Mouse (Mus musculus) midbrain, embryonic 10.5 days (tissue): Measurements from ENCODE around the gene Defb45. TPM values are rescaled to one million over a fixed set of nuclear protein-coding genes. Genes with fewer than 3 reads are reported as not detected.
A peak's percentile ranks its signal among the peaks of the same experiment; 100 is the strongest.

Experiments
- DNase-seq: peaks from one replicate; pipeline ENCODE4 v3.0.0-alpha.2; 2017; ENCODE audit warnings: low spot score
- H3K27ac ChIP-seq: fragments of 300-500 bp; sonication (generic); replicated peaks from 2 replicates; pipeline ENCODE4 v1.5.1; 2016; ENCODE audit warnings: mild to moderate bottlenecking
- H3K27me3 ChIP-seq: fragments of 300-500 bp; sonication (generic); 2 replicates; pipeline ENCODE4 v1.6.1; 2016; ENCODE audit warnings: low read depth, mild to moderate bottlenecking; ENCODE audit not compliant: poor library complexity, severe bottlenecking
- H3K36me3 ChIP-seq: fragments of 300-500 bp; sonication (generic); 2 replicates; pipeline ENCODE4 v1.6.1; 2016; ENCODE audit warnings: mild to moderate bottlenecking, moderate library complexity
- H3K4me1 ChIP-seq: fragments of 300-500 bp; sonication (generic); 2 replicates; pipeline ENCODE4 v1.6.1; 2016
- H3K4me3 ChIP-seq: fragments of 300-500 bp; sonication (generic); 2 replicates; pipeline ENCODE4 v1.5.1; 2016; ENCODE audit warnings: mild to moderate bottlenecking, moderate library complexity
- H3K9me3 ChIP-seq: fragments of 300-500 bp; sonication (generic); replicated peaks from 2 replicates; pipeline ENCODE4 v1.6.1; 2016; ENCODE audit warnings: mild to moderate bottlenecking
- WGBS: fragments of 180-500 bp; shearing (Covaris S2); methylation state at CpG from one replicate; pipeline ENCODE4 v1.1.7; 2016; 5-methylcytosine and 5-hydroxymethylcytosine counted together
- polyA plus RNA-seq: library from polyadenylated mRNA; unstranded; fragments of >200 nt; fragmentation: Nextera tagmentation; extraction: Ambion mirVana; gene quantifications from 2 replicates; pipeline ENCODE4 v1.2.1, GENCODE M21; 2016

Gene Defb45
- polyA plus RNA-seq, 1 experiment from 2014 or later, result not detected

GRCm38 (mm10) chr2:152625256-152625655 is 26.1 kb upstream of the Defb45 start:
- 14% methylated on average over 1 of the region's 1 CpGs for WGBS
- no peak for DNase-seq
- H3K9me3 ChIP-seq, result no peaks in the 10 kb centered on the region
- H3K36me3 ChIP-seq, result no peaks in the 10 kb centered on the region
- H3K4me1 ChIP-seq, result peaks cover 20% of the 10 kb centered on the region
- H3K27ac ChIP-seq, result no peak overlapping the region
- H3K4me3 ChIP-seq, result no peak overlapping the region
- H3K27me3 ChIP-seq, result peaks cover 66% of the 10 kb centered on the region

GRCm38 (mm10) chr2:152624566-152624965 is 25.4 kb upstream of the Defb45 start:
- Histone ChIP-seq H3K36me3 (no peaks in the 10 kb centered on the region), H3K9me3 (no peaks in the 10 kb centered on the region), H3K4me3 (no peak overlapping the region), H3K4me1 (peaks cover 20% of the 10 kb centered on the region), H3K27ac (no peak overlapping the region), H3K27me3 (peaks cover 59% of the 10 kb centered on the region)
- WGBS, result 89% methylated on average over 2 of the region's 2 CpGs
- no peak for DNase-seq

GRCm38 (mm10) chr2:152622953-152623352 is 23.8 kb upstream of the Defb45 start, which contains the start of gene Defb25:
Defb25 (minus strand) TSS chr2:152623053.
- H3K9me3 ChIP-seq, result no peaks in the 10 kb centered on the region
- 81% methylated on average over 7 of the region's 7 CpGs for whole genome bisulfite sequencing
- H3K27ac ChIP-seq, result no peak within 1 kb of the TSS
- H3K4me1 ChIP-seq, result peaks cover 18% of the 10 kb centered on the region
- no peak for DNase-seq
- peaks cover 43% of the 10 kb centered on the region for H3K27me3 ChIP-seq
- no peak within 1 kb of the TSS for H3K4me3 ChIP-seq
- no peaks in the 10 kb centered on the region for H3K36me3 ChIP-seq

GRCm38 (mm10) chr2:152622151-152622550 is 23.0 kb upstream of the Defb45 start:
- 90% methylated on average over 13 of the region's 13 CpGs for WGBS
- peaks cover 35% of the 10 kb centered on the region for H3K27me3 ChIP-seq
- H3K36me3 ChIP-seq, result no peaks in the 10 kb centered on the region
- peaks cover 12% of the 10 kb centered on the region for H3K4me1 ChIP-seq
- no peaks in the 10 kb centered on the region for H3K9me3 ChIP-seq
- H3K4me3 ChIP-seq, result no peak overlapping the region
- no peak for DNase-seq
- H3K27ac ChIP-seq, result no peak overlapping the region

GRCm38 (mm10) chr2:152620367-152621134 is 21.4 kb upstream of the Defb45 start:
- H3K4me3 ChIP-seq, result no peak overlapping the region

GRCm38 (mm10) chr2:152617374-152617773 is 18.2 kb upstream of the Defb45 start:
- H3K9me3 ChIP-seq, result no peaks in the 10 kb centered on the region
- 58% methylated on average over 5 of the region's 5 CpGs for WGBS
- no peaks in the 10 kb centered on the region for H3K27me3 ChIP-seq

More at GRCm38 (mm10) chr2:152620367-152621134, 21.4 kb upstream of the Defb45 start:
- no peaks in the 10 kb centered on the region for H3K9me3 ChIP-seq
- DNase-seq, result no peak
- H3K27ac ChIP-seq, result no peak overlapping the region
- peaks cover 19% of the 10 kb centered on the region for H3K27me3 ChIP-seq
- H3K4me1 ChIP-seq, result peaks cover 4% of the 10 kb centered on the region; the same call in 1 of the 2 replicates
- no peaks in the 10 kb centered on the region for H3K36me3 ChIP-seq
- 78% methylated on average over 9 of the region's 9 CpGs for WGBS

GRCm38 (mm10) chr2:152616470-152616869 is 17.3 kb upstream of the Defb45 start:
- WGBS, result 81% methylated on average over 6 of the region's 6 CpGs
- Histone ChIP-seq H3K9me3 (no peaks in the 10 kb centered on the region), H3K4me1 (peaks cover 10% of the 10 kb centered on the region), H3K27me3 (no peaks in the 10 kb centered on the region), H3K36me3 (no peaks in the 10 kb centered on the region), H3K4me3 (no peak overlapping the region), H3K27ac (no peak overlapping the region)
- no peak for DNase-seq

More at GRCm38 (mm10) chr2:152617374-152617773, 18.2 kb upstream of the Defb45 start:
- Histone ChIP-seq H3K4me1 (peaks cover under 1% of the 10 kb centered on the region), H3K4me3 (no peak overlapping the region), H3K27ac (no peak overlapping the region), H3K36me3 (no peaks in the 10 kb centered on the region)
- no peak for DNase-seq

- Histone ChIP-seq H3K27me3 (no peaks in the 10 kb centered on the region), H3K4me1 (peaks cover 10% of the 10 kb centered on the region), H3K27ac (no peak overlapping the region), H3K36me3 (no peaks in the 10 kb centered on the region), H3K4me3 (no peak overlapping the region), H3K9me3 (no peaks in the 10 kb centered on the region)
- peak; percentile 60 for DNase-seq
- 13% methylated on average over 7 of the region's 7 CpGs for WGBS
Measured at GRCm38 (mm10) chr2:152615563-152615962, 16.4 kb upstream of the Defb45 start.

GRCm38 (mm10) chr2:152612193-152612592 is 13.0 kb upstream of the Defb45 start:
- no peaks in the 10 kb centered on the region for H3K27me3 ChIP-seq
- DNase-seq, result no peak
- H3K4me1 ChIP-seq, result peaks cover 10% of the 10 kb centered on the region
- H3K36me3 ChIP-seq, result no peaks in the 10 kb centered on the region
- WGBS, result 35% methylated on average over 8 of the region's 8 CpGs
- H3K4me3 ChIP-seq, result no peak overlapping the region
- no peaks in the 10 kb centered on the region for H3K9me3 ChIP-seq
- no peak overlapping the region for H3K27ac ChIP-seq

GRCm38 (mm10) chr2:152608719-152609118 is 9.5 kb upstream of the Defb45 start:
- H3K4me3 ChIP-seq, result no peak overlapping the region
- peaks cover 10% of the 10 kb centered on the region for H3K4me1 ChIP-seq
- no peak overlapping the region for H3K27ac ChIP-seq
- no peak for DNase-seq
- H3K9me3 ChIP-seq, result no peaks in the 10 kb centered on the region
- WGBS, result 92% methylated on average over 1 of the region's 1 CpGs
- no peaks in the 10 kb centered on the region for H3K36me3 ChIP-seq
- no peaks in the 10 kb centered on the region for H3K27me3 ChIP-seq

- no peak overlapping the region for H3K27ac ChIP-seq
- 78% methylated on average over 6 of the region's 6 CpGs for WGBS
Measured at GRCm38 (mm10) chr2:152607746-152608145, 8.5 kb upstream of the Defb45 start.

GRCm38 (mm10) chr2:152604057-152604456 is 4.9 kb upstream of the Defb45 start, which contains the start of gene Defb36:
Defb36 (plus strand) TSS chr2:152604327.
- Histone ChIP-seq H3K27ac (no peak within 1 kb of the TSS), H3K9me3 (no peaks in the 10 kb centered on the region), H3K36me3 (no peaks in the 10 kb centered on the region), H3K4me1 (no peaks in the 10 kb centered on the region), H3K27me3 (no peaks in the 10 kb centered on the region), H3K4me3 (no peak within 1 kb of the TSS)
- 84% methylated on average over 15 of the region's 15 CpGs for WGBS
- no peak for DNase-seq

More at GRCm38 (mm10) chr2:152607746-152608145, 8.5 kb upstream of the Defb45 start:
- H3K4me3 ChIP-seq, result no peak overlapping the region
- peaks cover 10% of the 10 kb centered on the region for H3K4me1 ChIP-seq
- H3K9me3 ChIP-seq, result no peaks in the 10 kb centered on the region
- no peaks in the 10 kb centered on the region for H3K36me3 ChIP-seq
- no peak for DNase-seq
- no peaks in the 10 kb centered on the region for H3K27me3 ChIP-seq

- Histone ChIP-seq H3K27me3 (no peaks in the 10 kb centered on the region), H3K4me3 (no peak overlapping the region), H3K27ac (no peak overlapping the region), H3K9me3 (no peaks in the 10 kb centered on the region), H3K4me1 (no peaks in the 10 kb centered on the region), H3K36me3 (no peaks in the 10 kb centered on the region)
- WGBS, result 73% methylated on average over 4 of the region's 4 CpGs
- no peak for DNase-seq
Measured at GRCm38 (mm10) chr2:152601275-152601960, 2.2 kb upstream of the Defb45 start.
